Mouse (Mus musculus): ENCODE measurements around the gene Cep164. TPM values are rescaled to one million over a fixed set of nuclear protein-coding genes. Genes with fewer than 3 reads are reported as not detected.

The Cep164 gene
- polyA plus RNA-seq, 3 experiments from 2014 or later: 9.2 to 12.9 (median 10.2) TPM

- ATAC-seq: no peak
Observed at GRCm38 (mm10) chr9:45838069-45838433, 9.6 kb upstream of the Cep164 start.

GRCm38 (mm10) chr9:45833461-45833860 lies 5.0 kb upstream of the Cep164 start:
- ATAC-seq: no peak

- ATAC-seq: no peak
Observed at GRCm38 (mm10) chr9:45832898-45833297, 4.4 kb upstream of the Cep164 start.

GRCm38 (mm10) chr9:45829107-45829506 lies 616 bp upstream of the Cep164 start:
- peak; percentile 39 for ATAC-seq

- no peak for ATAC-seq
Observed at GRCm38 (mm10) chr9:45827663-45828290, 714 bp downstream of the Cep164 start.

GRCm38 (mm10) chr9:45818406-45819011 lies 10.0 kb downstream of the Cep164 start:
- ATAC-seq: no peak

GRCm38 (mm10) chr9:45815525-45815924 lies 13.0 kb downstream of the Cep164 start:
- ATAC-seq: no peak

GRCm38 (mm10) chr9:45815113-45815512 lies 13.4 kb downstream of the Cep164 start:
- ATAC-seq: no peak

- ATAC-seq: no peak
Observed at GRCm38 (mm10) chr9:45811946-45812345, 16.5 kb downstream of the Cep164 start.

GRCm38 (mm10) chr9:45807761-45808160 lies 20.7 kb downstream of the Cep164 start:
- ATAC-seq: no peak

GRCm38 (mm10) chr9:45807337-45807736 lies 21.2 kb downstream of the Cep164 start:
- no peak for ATAC-seq

- ATAC-seq: no peak
Observed at GRCm38 (mm10) chr9:45806847-45807246, 21.6 kb downstream of the Cep164 start.

- no peak for ATAC-seq
Observed at GRCm38 (mm10) chr9:45803070-45803774, 25.3 kb downstream of the Cep164 start.

- no peak for ATAC-seq
Observed at GRCm38 (mm10) chr9:45799402-45799801, 29.1 kb downstream of the Cep164 start.

GRCm38 (mm10) chr9:45798467-45799164 lies 29.9 kb downstream of the Cep164 start:
- no peak for ATAC-seq

- no peak for ATAC-seq
Observed at GRCm38 (mm10) chr9:45797271-45797670, 31.2 kb downstream of the Cep164 start.

- ATAC-seq: no peak
Observed at GRCm38 (mm10) chr9:45795722-45796121, 32.8 kb downstream of the Cep164 start.

- ATAC-seq: no peak
Observed at GRCm38 (mm10) chr9:45793697-45794096, 34.8 kb downstream of the Cep164 start.

GRCm38 (mm10) chr9:45792235-45792634 lies 36.3 kb downstream of the Cep164 start:
- ATAC-seq: no peak

- no peak for ATAC-seq
Observed at GRCm38 (mm10) chr9:45791456-45792142, 36.9 kb downstream of the Cep164 start.

- no peak for ATAC-seq
Observed at GRCm38 (mm10) chr9:45788405-45788804, 40.1 kb downstream of the Cep164 start.

- ATAC-seq: no peak
Observed at GRCm38 (mm10) chr9:45787547-45787946, 40.9 kb downstream of the Cep164 start.

GRCm38 (mm10) chr9:45787071-45787470 lies 41.4 kb downstream of the Cep164 start:
- ATAC-seq: no peak

Measured in inflammation-experienced regulatory T-cells, adult 6 months (primary cell).